Mouse (Mus musculus) cerebellum, adult 2 months (tissue): ENCODE results near the gene Vill.

ENCODE experiments used
- CTCF ChIP-seq: fragments of 200-500 bp; IDR thresholded peaks from 2 replicates; pipeline ENCODE4 v1.5.1; 2011; ENCODE audit warnings: low read depth, mild to moderate bottlenecking, control low read depth, low read length, moderate library complexity, borderline replicate concordance; ENCODE audit not compliant: insufficient read depth
- POLR2A ChIP-seq: fragments of 200-500 bp; IDR thresholded peaks from 2 replicates; pipeline ENCODE4 v1.6.1; 2011; ENCODE audit warnings: low read length, control low read depth, borderline replicate concordance; ENCODE audit not compliant: insufficient read depth

- TF ChIP-seq POLR2A, result no peak
- TF ChIP-seq CTCF, result no peak
These were observed 37.9 kb downstream of the Vill start for GRCm38 (mm10) chr9:119090462-119090861.
